Mouse (Mus musculus) liver, postnatal 0 days (tissue): ENCODE results near the gene Tln2. TPM values are rescaled to one million over a fixed set of nuclear protein-coding genes. Genes with fewer than 3 reads are reported as not detected.

ENCODE experiments used
- ATAC-seq: fragments of 200-750 bp; cut with Nextera tagmentation; 2 replicates; pipeline ENCODE4 v1.8.0; 2017; ENCODE audit warnings: mild to moderate bottlenecking, moderate library complexity
- DNase-seq: peaks from one replicate; pipeline ENCODE4 v3.0.0-alpha.2; 2016
- H3K27ac ChIP-seq: fragments of 300-500 bp; sonication (generic); 2 replicates; pipeline ENCODE4 v1.5.1; 2014; ENCODE audit warnings: antibody characterized with exemption, moderate library complexity, mild to moderate bottlenecking, low read depth
- H3K27me3 ChIP-seq: fragments of 300-500 bp; sonication (generic); 2 replicates; pipeline ENCODE4 v1.6.1; 2014; ENCODE audit warnings: low read length, control low read depth, mixed read lengths; ENCODE audit not compliant: insufficient read depth
- H3K36me3 ChIP-seq: fragments of 300-500 bp; sonication (generic); replicated peaks from 2 replicates; pipeline ENCODE4 v1.6.1; 2014; ENCODE audit warnings: mild to moderate bottlenecking, control low read depth, low read length, moderate library complexity, mixed read lengths; ENCODE audit not compliant: insufficient read depth
- H3K4me1 ChIP-seq: fragments of 300-500 bp; sonication (generic); 2 replicates; pipeline ENCODE4 v1.6.1; 2014; ENCODE audit warnings: antibody characterized with exemption, mild to moderate bottlenecking, control low read depth; ENCODE audit not compliant: insufficient read depth
- H3K4me2 ChIP-seq: fragments of 300-500 bp; sonication (generic); 2 replicates; pipeline ENCODE4 v1.6.1; 2014; ENCODE audit warnings: low read depth, mild to moderate bottlenecking, low read length, moderate library complexity, mixed read lengths
- H3K4me3 ChIP-seq: fragments of 300-500 bp; sonication (generic); 2 replicates; pipeline ENCODE4 v1.5.1; 2014; ENCODE audit warnings: low read depth, low read length
- H3K9ac ChIP-seq: fragments of 300-500 bp; sonication (generic); replicated peaks from 2 replicates; pipeline ENCODE4 v1.6.1; 2014; ENCODE audit warnings: mild to moderate bottlenecking, moderate library complexity
- H3K9me3 ChIP-seq: fragments of 300-500 bp; sonication (generic); 2 replicates; pipeline ENCODE4 v1.6.1; 2016; ENCODE audit warnings: mild to moderate bottlenecking, control low read depth, low read length, mixed read lengths
- CTCF ChIP-seq: sonication (generic); IDR thresholded peaks from 2 replicates; pipeline ENCODE4 v1.5.1; 2016; ENCODE audit warnings: antibody characterized with exemption, low read depth
- EP300 ChIP-seq: IDR thresholded peaks from 2 replicates; pipeline ENCODE4 v1.6.1; 2016; ENCODE audit warnings: antibody characterized with exemption, low read depth, mild to moderate bottlenecking
- WGBS: fragments of 180-500 bp; shearing (Covaris S2); extraction: QIAGEN DNeasy Blood & Tissue Kit; methylation state at CpG from one replicate; pipeline ENCODE4 v1.1.7; 2014; ENCODE audit not compliant: insufficient replicate concordance; 5-methylcytosine and 5-hydroxymethylcytosine counted together
- polyA plus RNA-seq: library from polyadenylated mRNA; unstranded; fragments of >200 nt; fragmentation: Nextera tagmentation; extraction: Ambion mirVana; gene quantifications from 2 replicates; pipeline ENCODE4 v1.2.1, GENCODE M21; 2015

The Tln2 gene
- polyA plus RNA-seq, 1 experiment from 2014 or later, result 3.5 TPM

- no peaks in the 10 kb centered on the region for H3K27me3 ChIP-seq
- no peak overlapping the region for H3K4me3 ChIP-seq
- TF ChIP-seq EP300, result no peak
- no peak overlapping the region for H3K9ac ChIP-seq
- no peak overlapping the region for H3K4me2 ChIP-seq
- no peak for ATAC-seq
- H3K4me1 ChIP-seq, result no peaks in the 10 kb centered on the region
- H3K36me3 ChIP-seq, result no peaks in the 10 kb centered on the region
- no peak for DNase-seq
- no peaks in the 10 kb centered on the region for H3K9me3 ChIP-seq
- H3K27ac ChIP-seq, result no peak overlapping the region
- WGBS, result 62% methylated on average over 17 of the region's 17 CpGs
Measured at GRCm38 (mm10) chr9:67539776-67540706, 19.5 kb downstream of the Tln2 start.

- Histone ChIP-seq H3K4me2 (no peak overlapping the region), H3K4me1 (no peaks in the 10 kb centered on the region; the same call in 1 of the 2 replicates), H3K9me3 (no peaks in the 10 kb centered on the region), H3K27ac (no peak overlapping the region), H3K9ac (no peak overlapping the region), H3K36me3 (no peaks in the 10 kb centered on the region), H3K4me3 (no peak overlapping the region), H3K27me3 (no peaks in the 10 kb centered on the region)
- 46% methylated on average over 7 of the region's 7 CpGs for WGBS
- TF ChIP-seq CTCF, result no peak
- no peak for TF ChIP-seq EP300
- DNase-seq (peak; percentile 21), ATAC-seq (peak; percentile 82)
Measured at GRCm38 (mm10) chr9:67534420-67534819, 25.1 kb downstream of the Tln2 start.

GRCm38 (mm10) chr9:67533260-67533659 lies 26.2 kb downstream of the Tln2 start:
- WGBS, result 56% methylated on average over 5 of the region's 5 CpGs
- no peak overlapping the region for H3K4me2 ChIP-seq
- no peaks in the 10 kb centered on the region for H3K9me3 ChIP-seq
- H3K4me3 ChIP-seq, result no peak overlapping the region
- H3K36me3 ChIP-seq, result no peaks in the 10 kb centered on the region
- H3K9ac ChIP-seq, result no peak overlapping the region
- H3K4me1 ChIP-seq, result no peaks in the 10 kb centered on the region; the same call in 1 of the 2 replicates
- no peak for TF ChIP-seq EP300
- H3K27me3 ChIP-seq, result no peaks in the 10 kb centered on the region
- no peak for ATAC-seq
- H3K27ac ChIP-seq, result no peak overlapping the region
- no peak for DNase-seq

GRCm38 (mm10) chr9:67532631-67533030 lies 26.9 kb downstream of the Tln2 start:
- H3K4me1 ChIP-seq, result no peaks in the 10 kb centered on the region; the same call in 1 of the 2 replicates
- H3K9me3 ChIP-seq, result no peaks in the 10 kb centered on the region
- H3K9ac ChIP-seq, result no peak overlapping the region
- no peaks in the 10 kb centered on the region for H3K27me3 ChIP-seq
- no peak for ATAC-seq
- no peaks in the 10 kb centered on the region for H3K36me3 ChIP-seq
- H3K4me3 ChIP-seq, result no peak overlapping the region
- DNase-seq, result no peak
- TF ChIP-seq EP300 (no peak), CTCF (no peak)
- WGBS, result 81% methylated on average over 1 of the region's 1 CpGs
- no peak overlapping the region for H3K4me2 ChIP-seq
- no peak overlapping the region for H3K27ac ChIP-seq

- no peaks in the 10 kb centered on the region for H3K9me3 ChIP-seq
- DNase-seq, result no peak
- no peak overlapping the region for H3K9ac ChIP-seq
- H3K27ac ChIP-seq, result no peak overlapping the region
- WGBS, result 81% methylated on average over 5 of the region's 5 CpGs
- H3K36me3 ChIP-seq, result no peaks in the 10 kb centered on the region
- H3K27me3 ChIP-seq, result no peaks in the 10 kb centered on the region
- ATAC-seq, result no peak
- TF ChIP-seq EP300 (no peak), CTCF (no peak)
- no peaks in the 10 kb centered on the region; the same call in 1 of the 2 replicates for H3K4me1 ChIP-seq
- no peak overlapping the region for H3K4me3 ChIP-seq
- H3K4me2 ChIP-seq, result no peak overlapping the region
Measured at GRCm38 (mm10) chr9:67529600-67529999, 29.9 kb downstream of the Tln2 start.

- ATAC-seq (no peak), DNase-seq (no peak)
- WGBS, result 88% methylated on average over 2 of the region's 2 CpGs
- no peak overlapping the region for H3K9ac ChIP-seq
- TF ChIP-seq CTCF (no peak), EP300 (no peak)
- H3K4me2 ChIP-seq, result no peak overlapping the region
- no peak overlapping the region for H3K27ac ChIP-seq
- H3K36me3 ChIP-seq, result no peaks in the 10 kb centered on the region
- no peaks in the 10 kb centered on the region for H3K27me3 ChIP-seq
- H3K4me3 ChIP-seq, result no peak overlapping the region
- H3K9me3 ChIP-seq, result no peaks in the 10 kb centered on the region
- no peaks in the 10 kb centered on the region for H3K4me1 ChIP-seq
Measured at GRCm38 (mm10) chr9:67527726-67528125, 31.8 kb downstream of the Tln2 start.
